ENCODE assay signal across 13 mouse cellular contexts in the genomic region with DNA sequence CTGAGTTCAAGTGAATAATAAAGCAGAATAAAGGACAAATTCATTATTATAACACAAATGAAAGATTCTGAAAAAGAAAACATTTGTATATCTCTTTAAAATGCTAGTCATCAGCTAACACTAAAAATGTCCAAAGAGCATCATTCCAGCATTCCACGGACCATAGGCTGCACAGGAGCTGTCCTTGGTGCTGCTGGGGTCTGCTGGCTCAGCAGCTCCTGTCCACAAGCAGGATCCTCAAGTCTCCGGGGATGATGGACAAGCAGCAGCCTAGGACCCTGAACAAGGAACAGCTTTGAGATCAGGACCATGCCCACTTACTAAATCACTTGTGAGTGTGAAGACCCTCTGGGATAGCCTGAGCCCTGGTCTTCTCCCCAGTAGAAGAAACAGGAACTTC.
A peak's percentile ranks its signal among the peaks of the same experiment; 100 is the strongest.
DNase-seq lines count a peak whose midpoint lies in the region; ATAC-seq and TF ChIP-seq lines count a peak whose summit lies in the region.
"Had no signal": no experiment of that assay in that cellular context is flagged by ENCODE, and none has a peak within 500 bp of the region (broad histone marks: within the 10 kb centered on the region; RNA-seq: fewer than 3 reads in every experiment).

No protein-coding gene starts in this region.

- H3K36me3 ChIP-seq in limb, embryonic 14.5 days (ENCODE audit: control insufficient read depth, insufficient read depth, low read length): no peaks in the 10 kb centered on the region
- H3K36me3 ChIP-seq: hindbrain, embryonic 15.5 days had no signal

- intact Hi-C loops in gastrocnemius, postnatal 14 days (cut with DNase I; ENCODE audit: low total_unique reads): no loop called here
- intact Hi-C loops in left cerebral cortex, postnatal 10 days (cut with DNase I): no loop called here

- no peak overlapping the region for H3K9ac ChIP-seq in limb, embryonic 14.5 days (ENCODE audit: low read depth, low read length, severe bottlenecking)
- H3K9ac ChIP-seq: hindbrain, embryonic 15.5 days had no signal

- peak; percentile 10 for DNase-seq in gastrocnemius, postnatal 10 days
- DNase-seq in gastrocnemius, postnatal 14 days: no peak
- peak; percentile 5 for DNase-seq in lung, postnatal 14 days
- no peak for DNase-seq in lung, adult 18-20 months
- DNase-seq in ZHBTc4 (ENCODE audit: low read depth, low spot score): peak; percentile 65
- DNase-seq in limb, embryonic 14.5 days (ENCODE audit: low spot score): peak; percentile 72
- no peak for DNase-seq in left cerebral cortex, postnatal 10 days (ENCODE audit: extremely low spot score in 1 of 2, low spot score in 2 of 2)
- no peak for DNase-seq in frontal cortex, postnatal 36 days (ENCODE audit: low spot score in 2 of 2)
- DNase-seq: cerebellum, adult 9-10 months; heart, adult 2 months; layer of hippocampus, postnatal 36 days; right cerebral cortex, adult 18-20 months had no signal

- H3K4me3 ChIP-seq in limb, embryonic 14.5 days (replicated peaks; ENCODE audit: low read length): no peak overlapping the region
- H3K4me3 ChIP-seq: heart, adult 2 months; hindbrain, embryonic 15.5 days had no signal

- H3K4me2 ChIP-seq in limb, embryonic 14.5 days (replicated peaks; ENCODE audit: low read depth, low read length, severe bottlenecking): no peak overlapping the region
- H3K4me2 ChIP-seq: hindbrain, embryonic 15.5 days had no signal

- H3K4me1 ChIP-seq in limb, embryonic 14.5 days (ENCODE audit: control insufficient read depth, insufficient read depth, low read length): no peaks in the 10 kb centered on the region
- H3K4me1 ChIP-seq: hindbrain, embryonic 15.5 days had no signal

- TF ChIP-seq POLR2A in limb, embryonic 14.5 days (IDR thresholded peaks at IDR 0.05; ENCODE audit: borderline replicate concordance, extremely low read depth, insufficient read depth, insufficient read length): no peak

- H3K27ac ChIP-seq in limb, embryonic 14.5 days (replicated peaks; ENCODE audit: low read depth, low read length): no peak overlapping the region
- H3K27ac ChIP-seq: heart, adult 2 months; hindbrain, embryonic 15.5 days had no signal

- no peaks in the 10 kb centered on the region for H3K27me3 ChIP-seq in limb, embryonic 14.5 days (ENCODE audit: control insufficient read depth, insufficient read depth, low read length)
- H3K27me3 ChIP-seq: hindbrain, embryonic 15.5 days had no signal

- 40% methylated on average over 2 of the region's 2 CpGs for WGBS in limb, embryonic 14.5 days

- ATAC-seq in limb, embryonic 14.5 days (ENCODE audit: low FRiP score, low read depth): no peak

- H3K9me3 ChIP-seq in limb, embryonic 14.5 days (ENCODE audit: control insufficient read depth, low read length): no peaks in the 10 kb centered on the region
- H3K9me3 ChIP-seq: hindbrain, embryonic 15.5 days had no signal

Comparison
In these comparisons a context has a peak if more than half of its experiments do, and no peak if none do; other contexts are left out.
1. DNase-seq: peak in gastrocnemius, postnatal 10 days (single experiment), lung, postnatal 14 days (single experiment), ZHBTc4 (single experiment) and limb, embryonic 14.5 days (single experiment); none in gastrocnemius, postnatal 14 days (single experiment), lung, adult 18-20 months (0 of 2), left cerebral cortex, postnatal 10 days (0 of 2) and frontal cortex, postnatal 36 days (0 of 2).